Mouse (Mus musculus): ENCODE data around the gene Frmpd3. TPM values are rescaled to one million over a fixed set of nuclear protein-coding genes. Genes with fewer than 3 reads are reported as not detected.
"Not testable (repeated sequence)": the region's sequence is repeated elsewhere in the genome, so short reads cannot be mapped to it uniquely, and the experiment has no call there.

Frmpd3 gene
- 5.3 and 12.3 TPM in 2 replicates for polyA plus RNA-seq (2012; rRNA removed)

DNA sequence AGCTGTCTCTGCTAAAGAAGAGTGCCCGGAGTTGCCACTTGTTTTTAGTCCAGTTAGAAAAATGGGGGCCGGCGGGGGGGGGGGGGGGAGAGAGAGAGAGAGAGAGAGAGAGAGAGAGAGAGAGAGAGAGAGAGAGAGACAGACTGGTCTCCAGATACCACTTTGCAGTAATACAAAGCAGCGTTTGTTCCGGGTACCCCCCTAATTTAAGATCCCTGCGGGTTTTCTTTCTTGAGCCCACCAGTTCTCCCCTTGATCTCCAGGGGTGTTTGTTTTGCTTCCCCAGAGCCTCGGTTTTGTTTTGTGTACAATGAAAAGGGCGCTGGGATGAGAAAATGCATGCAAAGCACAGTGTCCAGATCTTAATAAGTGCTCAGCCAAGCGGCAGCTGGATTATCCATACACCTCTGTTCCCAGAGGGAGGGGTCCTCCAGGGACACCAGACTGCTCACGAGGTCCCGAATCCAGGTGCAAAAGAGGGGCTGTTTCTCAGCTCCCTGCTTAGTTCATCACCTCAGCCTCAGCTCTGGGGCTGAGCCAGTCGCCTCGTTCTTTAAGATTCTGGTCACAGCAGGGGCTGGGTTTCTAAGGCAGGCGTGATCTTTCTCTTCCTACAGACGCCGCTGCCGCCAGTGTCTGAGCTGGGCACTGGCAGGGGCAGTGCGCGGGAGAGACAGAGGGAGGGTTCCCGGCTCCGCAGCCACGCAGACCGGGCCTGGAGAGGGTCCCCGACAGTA, at the start of gene Frmpd3:
Frmpd3 (plus strand) TSS at position 608 of the 737 bp plus-strand sequence.
- TF ChIP-seq POLR2A (IDR thresholded peaks at IDR 0.05; ENCODE audit: borderline replicate concordance, extremely low read depth, insufficient read depth, insufficient read length, poor library complexity, severe bottlenecking) = no peak
- no peak for TF ChIP-seq CTCF (IDR thresholded peaks at IDR 0.05; ENCODE audit: borderline replicate concordance, extremely low read depth, insufficient read depth, insufficient read length)

DNA sequence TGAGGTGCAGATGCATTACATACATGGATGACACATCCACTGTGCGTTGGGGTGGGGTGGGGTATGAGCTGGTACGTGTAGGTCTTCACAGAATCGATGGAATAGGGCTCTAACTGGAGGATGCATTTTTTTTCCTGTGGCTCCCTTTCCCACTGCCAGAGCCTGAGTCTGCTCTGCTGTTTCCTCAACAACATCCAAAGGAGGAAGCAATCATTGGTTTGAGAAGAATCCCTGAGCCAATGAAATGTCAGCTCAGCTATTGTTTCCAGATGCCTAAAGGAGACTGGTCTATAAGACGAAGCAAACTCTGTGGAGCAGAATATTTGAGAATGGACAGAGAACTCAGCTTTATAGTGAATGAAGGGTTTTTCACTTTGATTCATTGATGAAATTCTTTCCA, 38.3 kb upstream of the Frmpd3 start:
- TF ChIP-seq CTCF (IDR thresholded peaks at IDR 0.05; ENCODE audit: borderline replicate concordance, extremely low read depth, insufficient read depth, insufficient read length) (no peak), POLR2A (IDR thresholded peaks at IDR 0.05; ENCODE audit: borderline replicate concordance, extremely low read depth, insufficient read depth, insufficient read length, poor library complexity, severe bottlenecking) (no peak)

More for the DNA sequence above, at the start of gene Frmpd3:
- DNase-seq (ENCODE audit: low read depth) = peak; percentile 75

DNA sequence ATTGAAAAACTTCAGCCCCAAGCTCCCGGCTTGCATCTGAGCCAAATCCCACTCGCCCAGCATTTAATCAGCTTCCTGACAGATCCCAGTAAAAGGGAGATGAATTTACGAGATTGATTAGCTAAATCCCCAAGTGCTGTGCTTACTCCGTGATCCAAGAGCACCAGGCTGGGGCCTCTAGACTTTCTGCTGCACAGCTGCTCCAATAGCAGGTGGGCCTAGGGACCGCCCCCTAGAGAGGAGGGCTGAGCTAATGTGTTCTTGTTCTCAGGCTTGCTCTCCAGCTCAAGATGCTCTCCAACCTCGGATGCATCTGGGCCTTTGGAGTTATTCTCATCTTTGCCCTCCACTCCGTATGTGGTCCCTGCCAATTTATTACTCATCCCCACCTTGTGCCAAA, 36.4 kb upstream of the Frmpd3 start:
- no peak for TF ChIP-seq CTCF (IDR thresholded peaks at IDR 0.05; ENCODE audit: borderline replicate concordance, extremely low read depth, insufficient read depth, insufficient read length)
- no peak for TF ChIP-seq POLR2A (IDR thresholded peaks at IDR 0.05; ENCODE audit: borderline replicate concordance, extremely low read depth, insufficient read depth, insufficient read length, poor library complexity, severe bottlenecking)
- DNase-seq (ENCODE audit: low read depth) = peak; percentile 35

More for the DNA sequence above, 38.3 kb upstream of the Frmpd3 start:
- no peak for DNase-seq (ENCODE audit: low read depth)

DNA sequence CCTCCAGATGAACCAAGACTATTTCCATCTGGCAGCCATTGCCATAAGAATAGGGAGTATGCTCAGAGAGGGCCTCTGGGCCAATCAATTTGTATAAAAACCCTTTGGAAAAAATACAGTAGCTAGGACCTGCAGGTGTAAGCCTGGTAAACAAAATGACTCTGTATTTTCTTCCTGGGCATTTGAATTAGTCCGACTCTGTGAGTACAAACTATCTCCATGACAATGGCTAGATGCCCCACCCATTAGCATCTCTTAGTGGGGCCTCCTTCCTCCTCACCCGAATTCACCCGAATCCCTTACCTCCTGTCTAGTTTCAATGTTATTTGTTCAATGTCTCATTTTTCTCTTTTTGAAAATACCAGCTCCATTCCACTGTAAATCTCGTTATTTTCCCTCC, 24.1 kb upstream of the Frmpd3 start:
- no peak for TF ChIP-seq POLR2A (IDR thresholded peaks at IDR 0.05; ENCODE audit: borderline replicate concordance, extremely low read depth, insufficient read depth, insufficient read length, poor library complexity, severe bottlenecking)
- TF ChIP-seq CTCF (IDR thresholded peaks at IDR 0.05; ENCODE audit: borderline replicate concordance, extremely low read depth, insufficient read depth, insufficient read length) = no peak
- DNase-seq (ENCODE audit: low read depth) = no peak

DNA sequence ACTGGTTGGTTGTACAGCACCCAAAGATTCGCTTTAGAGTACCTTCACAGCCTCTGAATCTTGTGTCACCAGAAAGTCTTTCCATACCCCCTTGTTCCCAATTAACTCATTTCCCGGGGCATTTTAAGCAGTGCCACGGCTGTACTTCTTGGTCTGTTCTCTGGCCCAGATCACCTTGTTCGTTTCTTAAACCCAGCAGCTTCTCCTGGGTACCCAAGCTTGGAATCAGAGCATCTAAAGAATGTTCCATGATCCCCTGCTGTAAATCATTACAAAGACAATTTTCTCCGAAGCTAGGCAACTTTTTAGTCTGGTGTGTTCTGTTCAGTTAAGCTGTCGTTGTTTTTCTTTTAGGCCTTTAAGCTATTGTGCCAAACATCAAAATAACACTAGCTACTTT, 22.9 kb upstream of the Frmpd3 start:
- TF ChIP-seq POLR2A (IDR thresholded peaks at IDR 0.05; ENCODE audit: borderline replicate concordance, extremely low read depth, insufficient read depth, insufficient read length, poor library complexity, severe bottlenecking) (no peak), CTCF (IDR thresholded peaks at IDR 0.05; ENCODE audit: borderline replicate concordance, extremely low read depth, insufficient read depth, insufficient read length) (no peak)
- DNase-seq (ENCODE audit: low read depth) = no peak

DNA sequence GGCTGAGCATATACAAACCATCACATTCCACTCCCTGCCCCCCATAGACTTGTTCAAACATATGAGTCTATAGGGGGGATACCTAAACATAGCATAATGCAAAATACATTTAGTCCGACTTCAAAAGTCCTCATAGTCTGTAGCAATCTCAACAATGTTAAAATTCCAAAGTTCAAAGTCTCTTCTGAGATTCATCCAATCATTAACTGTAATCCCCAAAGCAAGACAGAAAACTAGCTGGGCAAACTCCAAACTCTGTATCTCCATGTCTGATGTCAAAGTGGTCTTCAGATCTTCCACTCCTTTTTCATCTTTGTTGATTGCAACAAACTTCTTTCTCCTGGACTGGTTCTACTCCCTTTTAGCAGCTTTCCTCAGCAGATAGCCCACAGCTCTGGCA, 21.4 kb upstream of the Frmpd3 start:
- DNase-seq (ENCODE audit: low read depth) = not testable (repeated sequence)

DNA sequence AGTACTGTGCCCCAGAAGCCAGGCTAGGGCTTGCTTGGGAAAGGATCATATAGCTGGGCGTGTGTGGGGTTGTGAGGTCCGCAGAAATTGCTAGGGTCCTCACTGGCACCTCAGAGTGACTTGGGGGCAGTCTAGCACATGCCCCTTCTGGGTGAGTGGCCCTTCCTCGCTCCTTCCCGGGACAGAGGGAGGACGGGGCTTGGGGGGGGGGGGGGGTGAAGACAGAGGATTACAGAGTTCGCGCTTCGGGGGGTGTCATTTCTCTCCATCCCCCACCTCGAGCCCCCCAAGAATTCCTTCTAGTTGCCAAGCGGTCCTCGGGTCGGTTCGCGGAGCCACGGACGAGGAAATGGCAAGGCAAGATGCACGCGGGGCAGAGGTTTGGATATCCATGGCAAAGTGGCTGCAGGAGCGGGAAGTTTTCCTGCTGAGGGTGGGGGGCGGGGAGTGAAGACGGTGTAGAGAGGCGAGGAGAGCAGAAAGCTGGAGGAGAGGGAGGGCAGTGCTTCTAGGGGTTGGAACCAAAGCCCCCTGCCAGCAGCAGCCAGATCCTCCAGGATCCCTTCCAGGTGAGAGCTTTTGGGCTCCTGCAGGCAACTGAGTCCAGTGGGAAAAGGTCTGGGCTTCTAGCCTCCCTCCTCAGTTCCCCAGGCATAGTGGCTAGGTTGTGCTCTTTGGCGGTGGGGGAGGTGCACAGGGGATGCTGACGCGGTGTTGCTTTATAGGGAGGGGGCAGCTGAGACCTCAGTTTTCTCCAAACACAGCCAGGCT, 515 bp downstream of the Frmpd3 start:
- TF ChIP-seq POLR2A (IDR thresholded peaks at IDR 0.05; ENCODE audit: borderline replicate concordance, extremely low read depth, insufficient read depth, insufficient read length, poor library complexity, severe bottlenecking) (no peak), CTCF (IDR thresholded peaks at IDR 0.05; ENCODE audit: borderline replicate concordance, extremely low read depth, insufficient read depth, insufficient read length) (no peak)
- DNase-seq (ENCODE audit: low read depth) = no peak

DNA sequence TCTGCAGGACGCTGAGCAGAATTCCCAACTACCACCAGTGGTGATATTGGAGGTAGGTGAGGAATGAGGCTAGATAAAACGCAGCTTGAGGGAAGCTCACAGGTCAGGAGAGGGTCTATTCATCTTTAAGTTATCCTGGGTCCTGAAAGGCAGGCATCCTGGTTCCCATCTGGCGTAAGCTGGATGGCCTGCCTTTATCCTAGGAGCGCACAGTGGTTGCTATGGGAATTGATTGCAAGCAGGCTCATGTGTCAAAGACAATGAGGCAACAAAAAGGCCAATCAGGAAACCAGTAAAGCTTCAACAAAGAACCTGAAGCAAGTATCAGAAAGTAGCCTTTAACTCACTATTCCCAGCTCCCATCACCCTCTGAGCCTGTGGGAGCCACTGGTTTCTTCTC, 33.6 kb downstream of the Frmpd3 start:
- DNase-seq (ENCODE audit: low read depth) = peak; percentile 65

DNA sequence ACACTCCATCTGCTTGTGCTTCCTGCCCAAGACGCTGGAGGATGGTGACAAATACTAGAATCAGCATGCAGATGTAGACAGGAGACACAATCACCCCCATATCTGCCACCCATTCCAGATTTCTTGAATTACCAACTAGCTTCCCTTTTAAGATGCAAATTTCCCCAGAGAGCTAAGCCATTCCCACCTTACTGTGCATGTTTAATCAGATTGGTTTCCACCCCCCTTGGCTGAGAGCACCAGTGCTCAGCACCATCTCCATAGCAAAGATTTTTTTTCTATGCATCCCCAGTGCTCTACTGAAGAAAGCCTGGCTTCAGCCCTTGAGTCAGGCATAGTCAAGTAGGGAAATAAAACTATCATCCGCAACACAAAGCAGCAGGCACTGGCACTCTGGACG, 57.9 kb downstream of the Frmpd3 start:
- TF ChIP-seq POLR2A (IDR thresholded peaks at IDR 0.05; ENCODE audit: borderline replicate concordance, extremely low read depth, insufficient read depth, insufficient read length, poor library complexity, severe bottlenecking) (no peak), CTCF (IDR thresholded peaks at IDR 0.05; ENCODE audit: borderline replicate concordance, extremely low read depth, insufficient read depth, insufficient read length) (no peak)
- peak; percentile 68 for DNase-seq (ENCODE audit: low read depth)

More for the DNA sequence above, 33.6 kb downstream of the Frmpd3 start:
- TF ChIP-seq POLR2A (IDR thresholded peaks at IDR 0.05; ENCODE audit: borderline replicate concordance, extremely low read depth, insufficient read depth, insufficient read length, poor library complexity, severe bottlenecking) (no peak), CTCF (IDR thresholded peaks at IDR 0.05; ENCODE audit: borderline replicate concordance, extremely low read depth, insufficient read depth, insufficient read length) (no peak)

DNA sequence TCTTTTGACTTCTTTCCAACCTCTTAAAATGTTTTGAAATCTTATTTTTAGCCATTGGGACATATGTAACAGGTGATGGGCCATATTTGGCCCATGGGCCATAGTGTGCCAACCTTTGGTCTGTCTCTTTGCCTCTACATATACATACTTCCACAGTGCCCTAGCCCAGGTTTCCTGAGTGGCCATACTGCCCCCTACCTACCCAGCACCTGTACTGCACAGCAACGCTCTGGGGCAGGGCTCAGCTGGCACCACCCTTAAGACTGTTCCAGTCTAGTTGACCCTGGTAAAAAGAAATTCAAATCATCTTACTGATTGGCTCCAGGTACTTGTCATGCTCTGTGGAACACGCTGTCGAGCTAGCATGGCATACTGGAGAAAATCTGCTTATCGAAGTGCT, 60.8 kb downstream of the Frmpd3 start:
- DNase-seq (ENCODE audit: low read depth) = peak; percentile 12
- peak; percentile 28; the same call in 1 of the 2 replicates for TF ChIP-seq CTCF (IDR thresholded peaks at IDR 0.05; ENCODE audit: borderline replicate concordance, extremely low read depth, insufficient read depth, insufficient read length)
- no peak for TF ChIP-seq POLR2A (IDR thresholded peaks at IDR 0.05; ENCODE audit: borderline replicate concordance, extremely low read depth, insufficient read depth, insufficient read length, poor library complexity, severe bottlenecking)

DNA sequence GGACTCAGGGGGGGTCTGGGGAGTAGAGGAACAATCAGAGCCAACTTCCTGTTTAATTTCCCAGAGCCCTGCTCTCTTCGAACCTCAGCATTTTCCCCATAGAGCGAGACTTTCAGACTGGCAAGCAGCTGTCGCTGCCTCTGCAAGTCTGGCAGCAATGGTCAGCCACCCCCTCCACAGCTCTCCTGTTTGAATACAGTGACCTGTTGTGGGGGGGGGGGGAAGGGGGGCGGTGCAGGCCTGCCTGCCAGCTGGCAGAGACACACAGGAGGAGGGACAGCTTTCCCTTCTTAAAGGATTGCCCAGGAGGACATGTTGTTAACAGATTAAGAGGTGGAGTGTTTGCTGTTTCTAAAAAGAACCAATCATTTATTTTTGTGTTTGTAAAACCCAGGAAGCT, 64.0 kb downstream of the Frmpd3 start:
- DNase-seq (ENCODE audit: low read depth) = peak; percentile 60
- TF ChIP-seq POLR2A (IDR thresholded peaks at IDR 0.05; ENCODE audit: borderline replicate concordance, extremely low read depth, insufficient read depth, insufficient read length, poor library complexity, severe bottlenecking) (no peak), CTCF (IDR thresholded peaks at IDR 0.05; ENCODE audit: borderline replicate concordance, extremely low read depth, insufficient read depth, insufficient read length) (no peak)

DNA sequence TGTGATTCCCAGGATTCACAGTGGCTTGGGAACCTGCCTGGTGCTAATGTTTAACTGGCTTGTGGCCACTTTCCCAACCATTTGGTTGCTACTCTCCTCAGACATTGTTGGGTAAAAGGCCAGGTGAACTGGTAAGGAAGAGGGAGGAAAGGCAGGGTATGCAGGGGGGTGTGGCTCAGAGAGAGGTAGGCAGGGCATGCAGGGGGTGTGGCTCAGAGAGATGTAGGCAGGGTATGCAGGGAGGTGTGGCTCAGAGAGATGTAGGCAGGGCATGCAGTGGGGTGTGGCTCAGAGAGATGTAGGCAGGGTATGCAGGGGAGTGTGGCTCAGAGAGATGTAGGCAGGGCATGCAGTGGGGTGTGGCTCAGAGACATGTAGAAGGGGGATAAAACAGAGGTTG, 64.4 kb downstream of the Frmpd3 start:
- TF ChIP-seq POLR2A (IDR thresholded peaks at IDR 0.05; ENCODE audit: borderline replicate concordance, extremely low read depth, insufficient read depth, insufficient read length, poor library complexity, severe bottlenecking) (no peak), CTCF (IDR thresholded peaks at IDR 0.05; ENCODE audit: borderline replicate concordance, extremely low read depth, insufficient read depth, insufficient read length) (no peak)
- DNase-seq (ENCODE audit: low read depth) = peak; percentile 13
